25 mouse cellular contexts compared by ENCODE assay signal in the genomic region with DNA sequence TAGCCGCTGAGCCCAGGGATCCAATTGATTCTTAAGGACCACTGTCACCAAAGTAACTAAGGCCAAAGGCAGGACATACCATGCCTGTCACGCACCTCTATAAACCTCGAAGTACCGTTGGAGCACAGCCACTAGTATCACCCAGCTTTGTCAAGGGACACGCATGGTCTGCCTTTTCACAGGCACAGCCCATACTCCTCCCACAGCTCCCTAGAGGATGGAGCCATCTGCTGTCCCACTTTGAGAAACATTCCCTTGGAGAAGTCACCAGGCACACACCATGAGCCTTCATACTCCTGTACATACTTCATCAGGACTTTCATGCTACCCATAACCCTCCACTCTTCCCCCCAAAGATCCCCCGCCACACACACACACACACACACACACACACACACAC. TPM values are rescaled to one million over a fixed set of nuclear protein-coding genes. Genes with fewer than 3 reads are reported as not detected.
DNase-seq lines count a peak whose midpoint lies in the region; ATAC-seq and TF ChIP-seq lines count a peak whose summit lies in the region.
"Had no signal": no experiment of that assay in that cellular context is flagged by ENCODE, and none has a peak within 500 bp of the region (broad histone marks: within the 10 kb centered on the region; RNA-seq: fewer than 3 reads in every experiment).

No protein-coding gene starts in this region.

- H3K4me1 ChIP-seq in stomach, postnatal 0 days (replicated peaks; ENCODE audit: control insufficient read depth, insufficient read depth) = no peaks in the 10 kb centered on the region
- H3K4me1 ChIP-seq: forebrain, embryonic 13.5 days; heart, embryonic 15.5 days; hindbrain, embryonic 12.5 days; limb, embryonic 15.5 days; liver, embryonic 13.5 days; midbrain, embryonic 12.5 days; neural tube, embryonic 12.5 days had no signal

- H3K4me2 ChIP-seq in stomach, postnatal 0 days (replicated peaks; ENCODE audit: low read depth) = no peak overlapping the region
- H3K4me2 ChIP-seq: forebrain, embryonic 13.5 days; heart, embryonic 15.5 days; hindbrain, embryonic 12.5 days; limb, embryonic 15.5 days; liver, embryonic 13.5 days; midbrain, embryonic 12.5 days; neural tube, embryonic 12.5 days had no signal

- H3K4me3 ChIP-seq in stomach, postnatal 0 days (ENCODE audit: low read depth, low read length) = no peak overlapping the region
- H3K4me3 ChIP-seq: erythroblast, embryonic 14.5 days; forebrain, embryonic 13.5 days; heart, embryonic 15.5 days; hindbrain, embryonic 12.5 days; limb, embryonic 15.5 days; liver, embryonic 13.5 days; megakaryocyte, embryonic 14.5 days; midbrain, embryonic 12.5 days; myocyte; neural tube, embryonic 12.5 days had no signal

- no peak overlapping the region for H3K27ac ChIP-seq in stomach, postnatal 0 days (replicated peaks)
- H3K27ac ChIP-seq: forebrain, embryonic 13.5 days; heart, embryonic 15.5 days; hindbrain, embryonic 12.5 days; hindbrain, postnatal 0 days; limb, embryonic 15.5 days; liver, embryonic 13.5 days; midbrain, embryonic 12.5 days; neural tube, embryonic 12.5 days had no signal

- H3K36me3 ChIP-seq in stomach, postnatal 0 days (ENCODE audit: control insufficient read depth, insufficient read depth, low read length) = peaks cover 29% of the 10 kb centered on the region

- TF ChIP-seq CTCF in stomach, postnatal 0 days (IDR thresholded peaks at IDR 0.05; ENCODE audit: low read depth) = no peak

- H3K27me3 ChIP-seq in stomach, postnatal 0 days (ENCODE audit: control insufficient read depth, insufficient read depth, low read length) = no peaks in the 10 kb centered on the region
- H3K27me3 ChIP-seq: forebrain, embryonic 13.5 days; heart, embryonic 15.5 days; hindbrain, embryonic 12.5 days; limb, embryonic 15.5 days; liver, embryonic 13.5 days; megakaryocyte, embryonic 14.5 days; midbrain, embryonic 12.5 days; neural tube, embryonic 12.5 days; Patski had no signal

- WGBS in stomach, postnatal 0 days = 95% methylated on average over 6 of the region's 6 CpGs

- ATAC-seq in stomach, postnatal 0 days (ENCODE audit: low FRiP score, low TSS enrichment) = no peak
- ATAC-seq: forebrain, embryonic 13.5 days; hindbrain, postnatal 0 days; intestine, postnatal 0 days; lung, postnatal 0 days; Patski had no signal

- H3K9ac ChIP-seq in stomach, postnatal 0 days (ENCODE audit: low read length) = no peak overlapping the region
- H3K9ac ChIP-seq: forebrain, embryonic 13.5 days; heart, embryonic 15.5 days; hindbrain, embryonic 12.5 days; limb, embryonic 15.5 days; liver, embryonic 13.5 days; midbrain, embryonic 12.5 days; neural tube, embryonic 12.5 days had no signal

- peak; percentile 2 for DNase-seq in frontal cortex, postnatal 10 days (ENCODE audit: low spot score in 2 of 2)
- DNase-seq in frontal cortex, postnatal 14 days (ENCODE audit: low spot score in 2 of 2) = no peak
- DNase-seq in right cerebral cortex, adult 18-20 months = peak; percentile 47
- DNase-seq in right cerebral cortex, postnatal 14 days = no peak
- DNase-seq in frontal cortex, postnatal 36 days (ENCODE audit: low spot score in 2 of 2) = peak; percentile 19 to 31
- DNase-seq in stomach, postnatal 0 days (ENCODE audit: low spot score) = peak; percentile 7
- no peak for DNase-seq in adrenal gland, adult 8-10 months
- DNase-seq: adrenal gland, postnatal 25 days; cerebellum, postnatal 14 days; gastrocnemius, postnatal 14 days; kidney, adult 9 months; liver, embryonic 13.5 days had no signal

- no peaks in the 10 kb centered on the region for H3K9me3 ChIP-seq in stomach, postnatal 0 days (ENCODE audit: control insufficient read depth, low read length)
- H3K9me3 ChIP-seq: forebrain, embryonic 13.5 days; heart, embryonic 15.5 days; hindbrain, embryonic 12.5 days; limb, embryonic 15.5 days; liver, embryonic 13.5 days; megakaryocyte, embryonic 14.5 days; midbrain, embryonic 12.5 days; neural tube, embryonic 12.5 days had no signal

- no peak for TF ChIP-seq EP300 in stomach, postnatal 0 days (optimal IDR thresholded peaks at IDR 0.05)

RNA-seq across cellular contexts. Expression of a gene that starts 12.9 kb away (rescaled TPM):
- polyA plus RNA-seq in stomach, postnatal 0 days (2015; fragmentation: Nextera tagmentation; extraction: Ambion mirVana) = 81.6 and 87.2 TPM in 2 replicates
- 10 to 100 TPM; 57.7 to 66.9 (median 65.7) TPM for total RNA-seq in adrenal gland, adult 8-10 months (2022)

RNA-seq across cellular contexts. Expression of a gene that starts 13.0 kb away (rescaled TPM):
- polyA plus RNA-seq in stomach, postnatal 0 days (2015; fragmentation: Nextera tagmentation; extraction: Ambion mirVana) = 3.9 and 4.0 TPM in 2 replicates
- 10 to 100 TPM in 1 of 4 experiments, 1 to 10 TPM in 3; 9.5 to 11.7 (median 9.6) TPM for total RNA-seq in adrenal gland, adult 8-10 months (2022)

RNA-seq across cellular contexts. Expression of a gene that starts 52.3 kb away (rescaled TPM):
- polyA plus RNA-seq in stomach, postnatal 0 days (2015; fragmentation: Nextera tagmentation; extraction: Ambion mirVana) = 59.5 and 62.0 TPM in 2 replicates
- total RNA-seq in adrenal gland, adult 8-10 months (2022) = 100 to 1,000 TPM; 255 to 425 (median 320) TPM

Comparison
In these comparisons a context has a peak if more than half of its experiments do, and no peak if none do; other contexts are left out.
1. DNase-seq: peak in frontal cortex, postnatal 10 days (2 of 2), right cerebral cortex, adult 18-20 months (single experiment), frontal cortex, postnatal 36 days (2 of 2) and stomach, postnatal 0 days (single experiment); none in frontal cortex, postnatal 14 days (0 of 2), right cerebral cortex, postnatal 14 days (single experiment) and adrenal gland, adult 8-10 months (single experiment).